Mouse (Mus musculus) liver, embryonic 14.5 days (tissue): Measurements from ENCODE around the gene Ntsr2.

ENCODE experiments used
- CTCF ChIP-seq: IDR thresholded peaks from 2 replicates; pipeline ENCODE4 v1.5.1; 2016; ENCODE audit warnings: antibody characterized with exemption, low read depth, control low read depth
- EP300 ChIP-seq: IDR thresholded peaks from 2 replicates; pipeline ENCODE4 v1.6.1; 2016; ENCODE audit warnings: antibody characterized with exemption, low read depth

DNA sequence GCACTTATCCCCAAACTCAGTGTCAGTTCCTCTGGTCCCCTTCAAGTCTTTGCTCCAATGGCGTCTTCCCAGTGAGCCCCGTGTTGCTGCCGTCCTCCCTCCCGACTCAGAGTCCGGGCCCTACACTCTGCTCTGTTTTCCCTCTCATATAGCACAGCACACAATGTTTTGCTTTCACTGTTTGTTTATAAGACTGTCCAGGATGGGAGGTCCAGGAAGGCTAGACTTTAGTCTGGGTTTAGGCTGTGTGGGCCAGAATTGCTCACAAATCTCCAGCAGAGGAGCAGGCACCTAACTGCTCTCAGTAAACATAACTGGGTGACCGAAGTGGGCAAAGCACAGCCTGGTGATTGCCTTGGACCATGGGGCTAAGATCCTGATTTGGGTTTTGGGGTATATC is 19.9 kb upstream of the Ntsr2 start:
- TF ChIP-seq EP300: no peak
- no peak for TF ChIP-seq CTCF
